18 mouse cellular contexts compared by ENCODE assay signal in genomic region chr19:10222656-10223055, GRCm38 (mm10). TPM values are rescaled to one million over a fixed set of nuclear protein-coding genes. Genes with fewer than 3 reads are reported as not detected.
A peak's percentile ranks its signal among the peaks of the same experiment; 100 is the strongest.
DNase-seq lines count a peak whose midpoint lies in the region; ATAC-seq and TF ChIP-seq lines count a peak whose summit lies in the region.
"Had no signal": no experiment of that assay in that cellular context is flagged by ENCODE, and none has a peak within 500 bp of the region (broad histone marks: within the 10 kb centered on the region; RNA-seq: fewer than 3 reads in every experiment).

No protein-coding gene starts in this region.

- H3K36me3 ChIP-seq in liver, embryonic 13.5 days = peaks cover 13% of the 10 kb centered on the region; the same call in 1 of the 2 replicates
- H3K36me3 ChIP-seq in liver, embryonic 12.5 days = peaks cover 26% of the 10 kb centered on the region
- H3K36me3 ChIP-seq in embryonic facial prominence, embryonic 10.5 days (replicated peaks) = 0 out of 2 replicates have a peak, but pooled peaks cover 3% of the 10 kb centered on the region
- H3K36me3 ChIP-seq in stomach, embryonic 16.5 days (ENCODE audit: control insufficient read depth, insufficient read depth, low read length) = no peaks in the 10 kb centered on the region
- H3K36me3 ChIP-seq in thymus, adult 2 months (ENCODE audit: control insufficient read depth, insufficient read depth, low read length) = no peaks in the 10 kb centered on the region
- H3K36me3 ChIP-seq: G1E; heart, embryonic 15.5 days; midbrain, embryonic 12.5 days had no signal

- H3K4me2 ChIP-seq in liver, embryonic 13.5 days = no peak overlapping the region
- H3K4me2 ChIP-seq in liver, embryonic 12.5 days = no peak overlapping the region
- H3K4me2 ChIP-seq in stomach, embryonic 16.5 days (ENCODE audit: low read depth, low read length) = no peak overlapping the region
- H3K4me2 ChIP-seq: heart, embryonic 15.5 days; midbrain, embryonic 12.5 days had no signal

- 27% methylated on average over 8 of the region's 8 CpGs for WGBS in liver, embryonic 13.5 days (ENCODE audit: insufficient replicate concordance)
- WGBS in liver, embryonic 12.5 days (ENCODE audit: insufficient replicate concordance) = 23% methylated on average over 8 of the region's 8 CpGs
- 38% methylated on average over 8 of the region's 8 CpGs for WGBS in embryonic facial prominence, embryonic 10.5 days
- WGBS in stomach, embryonic 16.5 days = 25% methylated on average over 8 of the region's 8 CpGs
- WGBS in thymus, adult 2 months = 71% methylated on average over 8 of the region's 8 CpGs

- peak; percentile 45 for DNase-seq in embryo, embryonic 10 days (ENCODE audit: low spot score)
- no peak for DNase-seq in embryo, embryonic 11 days
- DNase-seq in liver, embryonic 13.5 days = no peak
- no peak for DNase-seq in embryonic facial prominence, embryonic 10.5 days (ENCODE audit: low spot score)
- no peak for DNase-seq in thymus, adult 2 months
- DNase-seq: cerebellum, adult 11-12 months; gastrocnemius, postnatal 14 days; right cerebral cortex, postnatal 14 days; thymus, postnatal 25 days had no signal

- TF ChIP-seq POLR2A in thymus, adult 2 months (IDR thresholded peaks at IDR 0.05; ENCODE audit: control insufficient read depth, extremely low read depth, insufficient read depth, low read length, poor library complexity) = no peak

- H3K9ac ChIP-seq in liver, embryonic 13.5 days = no peak overlapping the region
- no peak overlapping the region; the same call in 1 of the 2 replicates for H3K9ac ChIP-seq in liver, embryonic 12.5 days
- peak overlapping the region; percentile 35; the same call in 1 of the 2 replicates for H3K9ac ChIP-seq in stomach, embryonic 16.5 days (ENCODE audit: low read length)
- H3K9ac ChIP-seq: heart, embryonic 15.5 days; midbrain, embryonic 12.5 days had no signal

- TF ChIP-seq CTCF in thymus, adult 2 months (IDR thresholded peaks at IDR 0.05; ENCODE audit: borderline replicate concordance, control insufficient read depth, extremely low read depth, insufficient read depth, low read length, poor library complexity) = no peak

- H3K4me1 ChIP-seq in liver, embryonic 13.5 days (replicated peaks) = peaks cover 35% of the 10 kb centered on the region
- peaks cover 32% of the 10 kb centered on the region for H3K4me1 ChIP-seq in liver, embryonic 12.5 days
- H3K4me1 ChIP-seq in embryonic facial prominence, embryonic 10.5 days = peaks cover 44% of the 10 kb centered on the region
- H3K4me1 ChIP-seq in stomach, embryonic 16.5 days (ENCODE audit: control insufficient read depth, insufficient read depth, low read length) = peaks cover 29% of the 10 kb centered on the region
- no peaks in the 10 kb centered on the region for H3K4me1 ChIP-seq in thymus, adult 2 months (replicated peaks; ENCODE audit: control insufficient read depth, insufficient read depth, low read length)

- no peak overlapping the region for H3K27ac ChIP-seq in liver, embryonic 13.5 days
- no peak overlapping the region for H3K27ac ChIP-seq in liver, embryonic 12.5 days
- H3K27ac ChIP-seq in embryonic facial prominence, embryonic 10.5 days (replicated peaks) = peak overlapping the region; percentile 26; the same call in 1 of the 2 replicates
- H3K27ac ChIP-seq in stomach, embryonic 16.5 days (ENCODE audit: low read length) = peak overlapping the region; percentile 27; the same call in 1 of the 2 replicates
- no peak overlapping the region for H3K27ac ChIP-seq in thymus, adult 2 months (ENCODE audit: control insufficient read depth, insufficient read depth, low read length)
- H3K27ac ChIP-seq: heart, embryonic 15.5 days; kidney, postnatal 0 days; midbrain, embryonic 12.5 days had no signal

- H3K4me3 ChIP-seq in liver, embryonic 13.5 days (replicated peaks) = no peak overlapping the region
- H3K4me3 ChIP-seq in liver, embryonic 12.5 days = no peak overlapping the region
- H3K4me3 ChIP-seq in embryonic facial prominence, embryonic 10.5 days = no peak overlapping the region
- no peak overlapping the region for H3K4me3 ChIP-seq in stomach, embryonic 16.5 days (replicated peaks; ENCODE audit: low read length)
- no peak overlapping the region for H3K4me3 ChIP-seq in thymus, adult 2 months (ENCODE audit: control insufficient read depth, insufficient read depth, low read length)
- H3K4me3 ChIP-seq: heart, embryonic 15.5 days; midbrain, embryonic 12.5 days had no signal

- 0 out of 2 replicates have a peak, but pooled peaks have one; percentile 7 for ATAC-seq in liver, embryonic 13.5 days (ENCODE audit: low read depth)
- no peak for ATAC-seq in liver, embryonic 12.5 days
- ATAC-seq in stomach, embryonic 16.5 days (ENCODE audit: insufficient read depth, low FRiP score) = no peak; the same call in 1 of the 2 replicates
- ATAC-seq in megakaryocyte progenitor cell, adult 5-6 weeks (replicated peaks; ENCODE audit: poor library complexity) = no peak
- ATAC-seq: forebrain, embryonic 14.5 days; hindbrain, embryonic 16.5 days had no signal

- no peaks in the 10 kb centered on the region for H3K9me3 ChIP-seq in liver, embryonic 13.5 days (replicated peaks)
- no peaks in the 10 kb centered on the region for H3K9me3 ChIP-seq in liver, embryonic 12.5 days (replicated peaks)
- H3K9me3 ChIP-seq in embryonic facial prominence, embryonic 10.5 days = no peaks in the 10 kb centered on the region
- H3K9me3 ChIP-seq in stomach, embryonic 16.5 days (replicated peaks; ENCODE audit: control insufficient read depth, low read length) = no peaks in the 10 kb centered on the region
- H3K9me3 ChIP-seq: G1E; heart, embryonic 15.5 days; midbrain, embryonic 12.5 days had no signal

- no peaks in the 10 kb centered on the region for H3K27me3 ChIP-seq in liver, embryonic 13.5 days
- H3K27me3 ChIP-seq in liver, embryonic 12.5 days (replicated peaks) = peaks cover 9% of the 10 kb centered on the region; the same call in 1 of the 2 replicates
- H3K27me3 ChIP-seq in embryonic facial prominence, embryonic 10.5 days (replicated peaks; ENCODE audit: low read depth, poor library complexity, severe bottlenecking) = no peaks in the 10 kb centered on the region; the same call in 1 of the 2 replicates
- no peaks in the 10 kb centered on the region for H3K27me3 ChIP-seq in stomach, embryonic 16.5 days (ENCODE audit: control insufficient read depth, insufficient read depth, low read length)
- no peaks in the 10 kb centered on the region for H3K27me3 ChIP-seq in thymus, adult 2 months (ENCODE audit: control insufficient read depth, insufficient read depth, low read length)
- H3K27me3 ChIP-seq: heart, embryonic 15.5 days; midbrain, embryonic 12.5 days had no signal

RNA-seq across cellular contexts. Expression of gene Myrf, which starts 17.9 kb away (rescaled TPM):
- 3.2 and 3.4 TPM in 2 replicates for polyA plus RNA-seq in liver, embryonic 13.5 days (2015; fragmentation: Nextera tagmentation; extraction: Ambion mirVana)
- polyA plus RNA-seq in liver, embryonic 12.5 days (2016; fragmentation: Nextera tagmentation; extraction: Ambion mirVana) = 6.6 TPM in 2 replicates
- 4.2 TPM in 2 replicates for polyA plus RNA-seq in embryonic facial prominence, embryonic 10.5 days (2016; fragmentation: Nextera tagmentation; extraction: Ambion mirVana)
- 16.6 and 17.6 TPM in 2 replicates for polyA plus RNA-seq in stomach, embryonic 16.5 days (2015; fragmentation: Nextera tagmentation; extraction: Ambion mirVana)
- not detected in 2 replicates for total RNA-seq in megakaryocyte progenitor cell, adult 5-6 weeks (2015)
- not detected in 2 replicates for total RNA-seq in megakaryocyte progenitor cell, adult 5-6 weeks (2017)
- 2.7 and 4.9 TPM in 2 replicates for polyA plus RNA-seq in thymus, adult 2 months (2012; rRNA removed)
- polyA plus RNA-seq: G1E had no signal

RNA-seq across cellular contexts. Expression of gene Fen1, which starts 18.7 kb away (rescaled TPM):
- polyA plus RNA-seq in liver, embryonic 13.5 days (2015; fragmentation: Nextera tagmentation; extraction: Ambion mirVana) = 190 and 208 TPM in 2 replicates
- 198 and 200 TPM in 2 replicates for polyA plus RNA-seq in liver, embryonic 12.5 days (2016; fragmentation: Nextera tagmentation; extraction: Ambion mirVana)
- polyA plus RNA-seq in embryonic facial prominence, embryonic 10.5 days (2016; fragmentation: Nextera tagmentation; extraction: Ambion mirVana) = 183 and 199 TPM in 2 replicates
- 72.3 and 83.6 TPM in 2 replicates for polyA plus RNA-seq in stomach, embryonic 16.5 days (2015; fragmentation: Nextera tagmentation; extraction: Ambion mirVana)
- total RNA-seq in megakaryocyte progenitor cell, adult 5-6 weeks (2015) = 56.9 and 61.1 TPM in 2 replicates
- total RNA-seq in megakaryocyte progenitor cell, adult 5-6 weeks (2017) = 125 and 135 TPM in 2 replicates
- polyA plus RNA-seq in thymus, adult 2 months (2012; rRNA removed) = 43.8 and 57.8 TPM in 2 replicates

RNA-seq across cellular contexts. Expression of gene Tmem258, which starts 18.8 kb away (rescaled TPM):
- 332 and 375 TPM in 2 replicates for polyA plus RNA-seq in liver, embryonic 13.5 days (2015; fragmentation: Nextera tagmentation; extraction: Ambion mirVana)
- 350 and 353 TPM in 2 replicates for polyA plus RNA-seq in liver, embryonic 12.5 days (2016; fragmentation: Nextera tagmentation; extraction: Ambion mirVana)
- polyA plus RNA-seq in embryonic facial prominence, embryonic 10.5 days (2016; fragmentation: Nextera tagmentation; extraction: Ambion mirVana) = 379 and 394 TPM in 2 replicates
- 400 and 452 TPM in 2 replicates for polyA plus RNA-seq in stomach, embryonic 16.5 days (2015; fragmentation: Nextera tagmentation; extraction: Ambion mirVana)
- total RNA-seq in megakaryocyte progenitor cell, adult 5-6 weeks (2015) = 308 and 313 TPM in 2 replicates
- total RNA-seq in megakaryocyte progenitor cell, adult 5-6 weeks (2017) = 149 and 204 TPM in 2 replicates
- 159 and 189 TPM in 2 replicates for polyA plus RNA-seq in thymus, adult 2 months (2012; rRNA removed)

RNA-seq across cellular contexts. Expression of gene Fads1, which starts 40.0 kb away (rescaled TPM):
- polyA plus RNA-seq in liver, embryonic 13.5 days (2015; fragmentation: Nextera tagmentation; extraction: Ambion mirVana) = 60.2 and 77.5 TPM in 2 replicates
- polyA plus RNA-seq in liver, embryonic 12.5 days (2016; fragmentation: Nextera tagmentation; extraction: Ambion mirVana) = 86.4 and 91.6 TPM in 2 replicates
- 151 and 156 TPM in 2 replicates for polyA plus RNA-seq in embryonic facial prominence, embryonic 10.5 days (2016; fragmentation: Nextera tagmentation; extraction: Ambion mirVana)
- polyA plus RNA-seq in stomach, embryonic 16.5 days (2015; fragmentation: Nextera tagmentation; extraction: Ambion mirVana) = 107 and 117 TPM in 2 replicates
- total RNA-seq in megakaryocyte progenitor cell, adult 5-6 weeks (2015) = 14.9 and 22.2 TPM in 2 replicates
- total RNA-seq in megakaryocyte progenitor cell, adult 5-6 weeks (2017) = 9.4 and 10.0 TPM in 2 replicates
- polyA plus RNA-seq in thymus, adult 2 months (2012; rRNA removed) = 50.2 and 51.4 TPM in 2 replicates

Comparison
In these comparisons a context has a peak if more than half of its experiments do, and no peak if none do; other contexts are left out.
1. H3K27ac ChIP-seq: peak in embryonic facial prominence, embryonic 10.5 days (single experiment) and stomach, embryonic 16.5 days (single experiment); none in liver, embryonic 13.5 days (single experiment), liver, embryonic 12.5 days (single experiment) and thymus, adult 2 months (single experiment).